Mouse (Mus musculus) mature B cell (primary cell): Measurements from ENCODE around the gene Fam102b.

ENCODE experiments used
- in situ Hi-C: fragments of 300-500 bp; cut with MboI; formaldehyde crosslinking; loops from 2 replicates; pipeline ENCODE4 v1.14.3; 2019

Fam102b gene

GRCm38 (mm10) chr3:108961226-108961625, 66.2 kb downstream of the Fam102b start:
- in situ Hi-C loops = no loop called here

GRCm38 (mm10) chr3:108959680-108960295, 67.6 kb downstream of the Fam102b start:
- in situ Hi-C loops = no loop called here

GRCm38 (mm10) chr3:108957976-108958375, 69.4 kb downstream of the Fam102b start:
- in situ Hi-C loops = no loop called here

- in situ Hi-C loops = no loop called here
Observed at GRCm38 (mm10) chr3:108940996-108941395, 86.4 kb downstream of the Fam102b start.

GRCm38 (mm10) chr3:108940001-108940633, 87.3 kb downstream of the Fam102b start, which contains the start of gene Gm9857:
Gm9857 (minus strand) TSS chr3:108940445.
- in situ Hi-C loops = no loop called here

GRCm38 (mm10) chr3:108939573-108939972, 87.8 kb downstream of the Fam102b start, which contains the start of gene Henmt1:
Henmt1 (plus strand) TSS chr3:108939873.
- in situ Hi-C loops = no loop called here

- in situ Hi-C loops = no loop called here
Observed at GRCm38 (mm10) chr3:108938691-108939090, 88.7 kb downstream of the Fam102b start.

GRCm38 (mm10) chr3:108933557-108933956, 93.8 kb downstream of the Fam102b start:
- in situ Hi-C loops = no loop called here

GRCm38 (mm10) chr3:108926308-108926707, 101.1 kb downstream of the Fam102b start:
- in situ Hi-C loops = no loop called here

- in situ Hi-C loops = no loop called here
Observed at GRCm38 (mm10) chr3:108925677-108926076, 101.7 kb downstream of the Fam102b start.

- in situ Hi-C loops = no loop called here
Observed at GRCm38 (mm10) chr3:108921822-108922221, 105.6 kb downstream of the Fam102b start.
